Mouse (Mus musculus) urinary bladder, postnatal 4 days (tissue): ENCODE measurements around the gene Grap.

ENCODE experiments used
- DNase-seq, 2 experiments: peaks; one replicate each; pipeline ENCODE4 v3.0.0; 2021 to 2022; ENCODE audit warnings: low spot score in 2 of 2

Grap gene

DNA sequence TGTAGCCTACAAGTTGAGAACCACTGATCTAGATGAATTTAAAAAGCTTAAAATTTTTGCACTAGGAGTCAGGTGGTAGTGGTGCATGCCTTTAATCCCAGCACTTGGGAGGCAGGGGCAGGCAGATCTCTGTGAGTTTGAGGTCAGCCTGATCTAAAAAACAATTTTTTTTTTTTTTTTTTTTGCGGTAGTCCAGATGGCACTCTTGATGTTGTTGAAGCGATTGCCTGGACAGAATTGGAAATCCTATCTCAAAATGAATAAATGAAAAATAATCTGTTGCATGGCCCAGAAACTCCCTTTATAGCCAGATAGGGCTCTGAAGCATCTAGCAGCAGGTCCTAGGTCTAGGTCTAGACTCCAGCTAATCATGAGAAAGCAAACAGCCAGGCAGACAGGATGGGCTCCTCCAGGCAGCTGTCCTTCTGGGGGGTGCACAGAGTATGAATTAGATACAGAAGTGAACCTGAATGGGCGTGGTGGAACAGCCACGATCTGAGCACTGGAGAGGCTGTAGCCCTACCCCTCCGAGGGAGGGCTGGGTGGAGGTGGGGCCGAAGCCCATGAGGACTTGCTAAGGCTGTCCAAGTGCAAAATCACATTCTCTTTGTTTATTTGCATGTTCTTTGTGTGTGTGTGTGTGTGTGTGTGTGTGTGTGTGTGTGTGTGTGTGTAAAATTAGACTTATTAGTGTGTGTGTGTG is 3.2 kb downstream of the Grap start:
- no peak for DNase-seq

DNA sequence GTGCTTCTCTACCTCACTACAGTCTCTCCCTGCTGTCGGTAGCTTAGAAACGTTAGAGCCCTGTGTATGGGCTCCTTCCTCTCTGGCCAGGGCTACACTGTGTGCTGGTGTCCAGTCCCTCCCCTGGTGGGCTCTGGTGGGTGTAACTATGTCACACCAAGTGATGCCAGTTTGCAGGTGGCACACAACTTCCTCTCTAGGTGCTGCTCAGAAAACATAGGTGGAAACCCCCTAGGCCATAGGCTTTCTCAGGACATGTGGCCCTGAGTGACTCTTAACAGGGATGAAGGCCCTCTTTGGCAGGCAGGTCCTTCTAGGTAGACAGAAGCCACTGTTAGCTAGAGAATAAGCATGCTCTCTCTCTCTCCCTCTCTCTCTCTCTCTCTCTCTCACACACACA is 4.4 kb downstream of the Grap start:
- no peak for DNase-seq

DNA sequence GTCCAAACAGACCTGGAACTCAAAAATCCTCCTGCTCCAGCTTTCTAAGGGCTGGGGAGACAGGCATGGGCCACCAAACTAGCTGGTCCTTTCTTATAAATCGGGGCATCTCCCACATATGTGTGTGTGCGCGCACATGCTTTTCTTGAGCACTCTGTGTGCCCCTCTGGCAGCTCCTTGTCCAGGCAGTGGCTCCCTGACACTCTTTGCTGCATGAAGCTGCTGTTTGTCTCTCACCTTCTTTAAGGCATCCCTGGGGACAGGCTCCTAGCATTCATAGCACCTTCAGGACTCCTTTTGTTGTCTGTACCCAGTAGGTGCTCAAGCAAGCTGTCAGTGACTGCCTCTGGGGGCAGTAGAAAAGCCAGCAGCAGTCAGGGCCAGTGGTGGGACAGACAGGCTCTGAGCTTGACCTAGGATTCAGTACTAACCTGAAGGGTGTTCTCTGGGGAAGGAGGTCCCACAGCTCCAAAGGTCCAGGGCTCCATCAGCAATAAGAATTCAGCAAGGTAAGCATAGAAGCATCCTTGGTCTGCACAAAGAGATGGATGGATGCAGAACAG is 5.4 kb downstream of the Grap start:
- no peak for DNase-seq

DNA sequence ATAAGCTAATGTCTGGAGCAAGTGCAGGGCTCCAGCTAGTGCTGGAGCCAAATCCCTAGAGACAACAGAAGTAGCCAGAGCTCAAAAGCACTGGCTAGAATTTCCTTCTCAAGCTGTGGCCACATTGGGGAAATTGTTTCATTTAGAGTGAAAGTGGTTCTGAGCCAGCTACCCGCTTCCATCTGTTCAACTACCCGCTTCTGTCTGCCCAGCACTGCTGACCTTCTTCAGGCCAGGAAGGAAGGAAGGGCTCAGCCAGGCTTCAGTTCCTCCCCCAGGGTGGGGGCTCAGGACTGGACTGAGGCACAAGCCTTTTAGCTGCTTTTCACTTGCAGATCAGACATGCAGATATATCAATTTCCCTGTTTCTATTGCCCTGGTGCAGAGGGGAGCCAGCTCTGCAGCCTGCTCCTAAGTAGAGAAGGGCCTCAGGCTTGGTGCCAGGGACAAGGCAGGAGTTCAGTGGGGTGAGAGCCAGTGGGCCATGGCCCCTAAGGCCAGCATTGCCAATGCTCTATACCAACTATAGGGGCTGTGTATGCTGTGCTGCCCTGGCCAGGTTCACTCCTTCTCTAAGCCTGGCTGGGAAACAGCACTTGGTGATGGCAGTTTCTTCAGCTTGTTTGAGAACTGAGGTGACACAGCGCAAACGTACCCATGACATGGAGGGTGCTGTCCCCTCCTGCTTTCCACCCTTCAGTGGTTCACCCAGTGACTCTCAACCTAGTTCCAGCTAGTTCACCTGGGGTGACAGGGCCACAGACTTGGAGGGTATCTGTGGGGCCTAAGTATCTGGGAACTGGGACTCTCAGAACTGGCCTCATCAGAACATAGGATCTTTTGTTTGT is 6.2 kb downstream of the Grap start:
- no peak for DNase-seq

DNA sequence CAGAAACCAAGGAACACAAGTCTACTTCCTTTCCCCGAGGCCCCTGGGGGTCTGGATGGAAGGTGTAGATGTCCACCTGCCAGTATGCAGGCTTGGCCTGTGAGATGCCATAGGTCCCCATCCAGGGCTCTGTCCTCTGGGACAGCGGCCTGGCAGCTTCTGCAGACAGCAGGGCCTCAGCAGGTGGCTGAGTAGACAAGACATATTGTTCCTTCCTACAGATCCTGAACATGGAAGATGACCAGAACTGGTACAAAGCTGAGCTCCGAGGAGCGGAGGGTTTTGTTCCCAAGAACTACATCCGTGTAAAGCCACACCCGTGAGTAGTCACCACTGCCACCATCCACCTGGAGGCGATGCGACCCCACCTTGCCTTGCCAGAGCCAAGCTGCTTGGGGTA is 6.9 kb downstream of the Grap start:
- DNase-seq: no peak

DNA sequence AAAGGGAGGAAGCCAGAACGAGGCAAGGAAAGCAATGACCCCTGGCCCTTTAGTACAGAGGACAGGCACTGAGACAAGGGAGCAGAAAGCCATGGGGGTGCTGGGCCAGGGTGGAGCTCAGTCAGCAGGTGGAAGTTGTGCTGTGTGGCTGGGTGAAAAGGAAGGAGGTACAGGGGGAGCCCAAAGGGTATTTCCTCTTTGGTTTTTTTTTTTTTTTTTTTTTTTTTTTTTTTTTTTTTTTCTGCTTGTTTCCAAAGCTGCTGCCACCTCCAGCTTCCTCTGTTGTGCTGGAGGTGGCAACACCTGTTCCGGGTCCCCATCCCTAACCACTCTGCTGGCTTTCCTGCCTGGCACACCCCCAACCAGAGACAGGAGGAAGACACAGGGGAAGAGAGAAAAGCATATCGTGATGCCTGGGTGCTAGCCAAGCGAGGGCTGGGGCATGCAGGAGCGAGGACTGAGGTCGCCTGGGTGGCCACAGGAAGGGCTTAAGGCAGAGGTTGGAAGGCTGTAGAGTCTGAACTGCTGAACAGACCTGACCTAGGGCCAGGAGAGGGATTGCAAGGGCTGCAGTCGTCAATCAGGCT is 7.8 kb downstream of the Grap start:
- no peak for DNase-seq

DNA sequence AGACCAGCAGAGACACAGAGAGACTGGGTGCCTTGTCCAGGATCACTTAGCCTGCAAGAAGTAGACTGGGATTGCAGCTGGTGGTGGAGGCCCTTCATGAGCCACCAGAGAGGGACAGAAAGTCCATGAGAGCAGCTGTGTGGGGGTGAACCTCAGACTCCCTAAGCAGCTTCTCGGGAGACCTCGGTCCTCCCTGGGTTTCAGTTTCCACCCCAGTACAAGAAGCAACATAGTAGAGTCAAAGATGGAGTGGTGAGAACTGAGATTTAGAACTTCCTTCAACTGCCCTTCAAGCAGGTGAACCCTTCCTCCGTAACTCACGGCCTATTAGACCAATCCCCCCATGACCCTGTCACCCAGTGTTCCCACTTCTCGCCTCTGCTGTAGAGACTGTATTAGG is 9.1 kb downstream of the Grap start:
- DNase-seq: no peak

DNA sequence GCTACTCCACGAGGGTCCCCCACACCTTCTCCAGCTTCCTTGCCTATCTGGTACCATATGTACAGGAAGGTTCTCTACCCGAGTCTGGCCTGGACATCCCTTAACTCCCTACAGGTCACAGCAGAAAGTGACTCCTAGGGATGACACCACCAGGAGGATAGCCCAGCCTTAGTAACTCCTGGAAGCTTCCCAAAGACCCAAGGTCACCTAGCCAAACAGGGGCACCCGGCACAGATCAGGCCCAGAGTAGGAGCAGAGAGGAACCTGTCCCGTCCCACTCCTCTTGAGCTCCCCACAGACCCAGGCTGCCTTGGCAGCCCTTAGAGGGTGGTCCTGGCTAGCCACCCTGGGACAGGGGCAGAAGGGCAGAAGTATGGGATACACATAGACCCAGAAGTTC is 12.3 kb downstream of the Grap start:
- no peak for DNase-seq

DNA sequence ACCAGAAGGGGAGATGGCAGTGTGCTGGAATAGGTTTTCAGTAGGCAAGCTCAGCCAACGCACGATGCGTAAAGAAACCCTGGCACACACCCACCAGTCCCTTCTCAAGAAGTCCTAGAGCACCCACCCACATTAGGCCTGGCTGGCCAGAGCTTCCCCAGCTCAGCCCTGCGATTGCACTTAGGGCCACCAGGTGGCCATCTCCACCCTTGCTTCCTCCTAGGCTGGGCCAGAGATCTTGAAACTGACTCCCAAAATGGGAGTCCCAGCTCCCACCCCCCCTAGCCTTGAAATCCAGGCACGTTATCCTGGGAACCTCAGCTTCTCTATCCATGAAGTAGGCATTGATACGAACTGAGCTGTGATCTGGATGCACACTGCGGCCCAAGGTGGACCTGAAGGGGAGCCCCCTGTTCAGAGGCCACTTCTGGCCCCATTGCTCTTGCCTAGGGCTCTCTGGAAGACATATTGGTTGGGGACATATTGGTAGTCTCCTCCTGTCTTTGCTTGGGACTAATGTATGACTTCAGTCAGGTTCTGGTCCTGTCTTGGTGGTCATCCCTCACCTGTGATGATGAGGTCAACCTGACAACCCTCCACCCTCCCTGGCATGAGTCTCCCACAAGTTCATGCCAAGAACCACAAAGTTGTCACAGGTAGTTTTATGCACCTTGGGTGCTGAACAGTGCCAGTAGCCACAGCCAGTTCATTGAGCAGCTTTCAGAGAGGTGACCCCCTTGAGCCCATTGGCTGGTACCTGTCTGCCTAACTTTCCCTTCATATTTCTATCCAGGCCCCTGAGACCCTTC is 13.1 kb downstream of the Grap start:
- DNase-seq: peak in 1 of 2 experiments; percentile 45

DNA sequence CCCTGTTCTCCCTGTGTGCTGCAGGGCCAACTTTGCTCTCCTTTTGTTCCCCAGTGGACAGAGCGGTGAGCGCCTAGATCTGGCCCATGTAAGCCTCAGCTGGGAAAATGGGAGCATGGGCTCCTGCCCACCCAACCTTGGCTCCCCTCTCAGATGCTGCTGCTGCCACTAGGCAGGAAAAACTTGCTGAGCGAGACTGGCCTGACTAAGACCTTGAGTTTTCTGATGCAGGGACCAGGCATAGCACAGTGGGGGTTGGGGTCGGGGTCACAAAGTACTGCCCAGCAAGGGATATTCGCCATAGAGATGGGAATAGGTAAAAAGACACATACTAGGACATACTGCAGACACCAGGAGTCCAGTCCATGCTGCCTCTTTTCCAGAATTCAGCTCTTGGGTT is 14.2 kb downstream of the Grap start:
- DNase-seq: no peak

DNA sequence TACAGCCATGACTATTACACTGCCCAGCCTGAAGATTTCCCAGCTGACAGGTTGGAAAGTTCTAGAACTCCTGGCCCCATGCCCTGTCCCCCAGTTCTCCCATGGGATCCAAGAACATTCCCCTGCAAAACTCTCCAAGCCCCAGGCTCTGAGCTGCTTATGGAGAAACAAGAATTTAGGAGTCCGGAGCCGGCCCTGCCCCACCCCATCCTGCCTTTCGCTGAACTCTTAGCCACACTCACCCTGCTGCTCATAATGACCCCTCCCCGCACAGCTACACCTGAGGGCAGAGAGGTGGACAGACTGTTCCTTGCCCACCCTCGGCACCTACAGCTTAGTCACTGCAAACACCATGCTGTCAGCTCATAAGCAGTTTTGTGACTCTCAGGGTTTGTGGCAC is 14.7 kb downstream of the Grap start:
- DNase-seq: no peak

DNA sequence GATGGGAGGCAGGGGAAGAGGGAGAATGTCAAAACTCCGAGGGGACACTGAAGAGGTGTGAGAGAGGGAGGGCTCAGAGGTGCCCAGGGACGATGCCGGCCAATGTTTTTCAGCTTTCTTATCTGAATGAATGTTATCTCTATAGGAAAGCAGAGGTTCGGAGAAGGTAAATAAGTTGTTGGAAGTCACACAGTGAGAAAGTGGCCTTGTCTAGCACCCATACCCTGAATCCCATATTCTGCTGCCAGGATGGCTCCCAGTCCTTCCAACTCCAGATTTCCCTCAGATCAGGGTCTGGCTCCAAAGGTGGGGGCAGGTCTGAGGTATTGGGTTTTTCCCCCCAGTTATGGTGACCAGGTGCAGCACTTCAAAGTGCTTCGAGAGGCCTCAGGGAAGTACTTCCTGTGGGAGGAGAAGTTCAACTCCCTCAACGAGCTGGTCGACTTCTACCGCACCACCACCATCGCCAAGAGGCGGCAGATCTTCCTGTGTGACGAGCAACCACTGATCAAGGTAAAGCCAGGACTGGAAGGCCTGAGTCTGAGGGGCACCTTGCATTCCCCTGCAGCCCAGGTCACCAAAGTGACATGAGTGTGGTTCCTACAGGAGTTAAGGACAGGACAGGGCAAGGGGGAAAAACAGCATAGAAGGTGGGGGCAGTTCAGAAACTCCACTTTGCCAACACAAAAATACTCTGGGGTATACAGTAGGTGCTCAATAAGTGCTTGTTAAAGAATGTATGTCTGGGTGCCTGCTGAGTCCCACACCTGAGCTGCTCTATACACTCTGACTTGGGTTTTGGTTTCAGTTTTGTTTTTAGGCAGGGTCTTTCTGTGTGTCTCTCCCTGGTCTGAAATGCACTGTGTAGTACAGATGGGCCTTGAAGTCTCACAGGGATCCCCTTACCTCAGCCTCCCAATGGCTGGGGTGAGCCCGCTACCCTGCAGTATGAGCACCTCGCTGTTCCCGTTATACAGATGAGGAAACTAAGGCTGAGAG is 16.7 kb downstream of the Grap start:
- no peak for DNase-seq

DNA sequence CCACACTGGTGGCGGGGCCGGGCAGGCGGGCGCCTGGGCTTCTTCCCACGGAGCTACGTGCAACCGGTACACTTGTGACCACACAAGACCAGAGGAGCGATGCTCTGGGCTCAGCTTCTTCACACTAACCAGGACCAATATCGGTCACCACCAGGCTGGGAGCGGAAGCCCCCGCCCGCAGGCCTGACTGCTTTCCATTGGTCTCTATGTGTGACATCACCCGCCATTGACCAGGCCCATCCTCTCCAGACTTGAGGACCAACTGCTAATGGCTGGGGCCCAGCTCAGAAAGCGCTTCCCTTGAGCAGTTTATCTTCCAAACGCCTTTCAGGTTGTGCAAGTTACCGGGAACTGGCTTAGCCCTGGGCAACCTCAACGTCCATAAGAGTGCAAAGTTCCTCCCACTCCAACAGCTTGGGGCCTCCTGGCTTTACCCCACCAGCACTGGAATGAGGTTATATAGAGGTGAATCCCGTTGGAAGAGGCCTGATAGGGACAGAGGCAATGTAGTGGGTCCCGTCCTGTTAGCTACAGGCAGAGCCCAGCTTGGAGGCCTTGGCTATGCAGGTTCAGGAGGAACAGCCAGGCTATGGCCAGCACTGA is 18.8 kb downstream of the Grap start:
- no peak for DNase-seq

DNA sequence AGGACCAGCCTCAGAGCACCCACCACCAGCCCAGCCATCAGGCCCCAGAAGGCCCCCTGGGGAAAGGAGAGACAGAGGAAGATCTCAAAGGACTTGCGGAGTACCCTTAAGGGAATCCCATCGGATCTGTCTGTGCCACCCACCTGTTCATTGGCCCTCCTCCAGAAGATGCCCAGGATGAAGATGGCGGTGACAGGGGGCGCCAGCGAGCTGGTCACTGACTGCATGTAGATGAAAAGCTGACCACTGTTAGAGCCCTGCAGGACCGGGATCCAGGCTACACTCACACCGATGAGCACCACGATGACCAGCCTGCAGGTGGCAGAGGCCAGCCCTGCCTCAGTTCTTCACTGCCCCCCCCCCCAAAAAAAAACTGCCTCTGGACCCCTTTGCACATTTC is 20.6 kb downstream of the Grap start:
- DNase-seq: no peak

DNA sequence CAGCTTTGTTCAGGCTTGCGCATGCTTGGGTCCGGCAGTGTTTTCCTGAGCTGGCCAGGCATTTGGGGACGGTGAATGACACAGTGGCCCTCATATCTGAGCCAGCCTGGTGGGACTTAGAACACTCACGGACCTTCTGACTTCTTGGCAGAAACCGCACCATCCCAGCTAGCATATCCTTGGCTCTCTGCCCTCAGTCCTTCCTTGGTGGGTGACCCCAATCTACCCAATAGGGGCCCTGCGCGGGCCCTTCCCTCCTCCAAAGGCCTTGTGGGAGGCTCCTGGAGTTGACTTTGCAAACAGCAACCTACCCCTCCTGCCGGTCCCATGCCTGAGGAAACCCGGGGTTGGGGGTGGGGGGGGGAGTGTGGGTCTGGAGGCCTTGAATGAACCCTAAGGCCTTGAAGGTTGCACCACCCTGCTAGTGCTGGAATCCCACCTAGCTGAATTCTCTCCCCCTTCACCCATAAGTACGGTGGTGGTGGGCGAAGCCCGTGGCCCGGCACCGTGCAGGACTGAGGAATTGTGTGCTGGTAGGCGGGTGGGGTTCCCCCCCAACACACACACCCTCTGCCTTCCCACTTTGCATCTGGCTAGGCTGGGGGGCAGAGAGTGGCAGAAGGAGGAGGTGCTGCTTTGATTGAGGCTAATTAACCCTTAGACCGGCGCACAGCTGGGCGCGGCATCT is 21.2 kb downstream of the Grap start:
- DNase-seq: no peak

DNA sequence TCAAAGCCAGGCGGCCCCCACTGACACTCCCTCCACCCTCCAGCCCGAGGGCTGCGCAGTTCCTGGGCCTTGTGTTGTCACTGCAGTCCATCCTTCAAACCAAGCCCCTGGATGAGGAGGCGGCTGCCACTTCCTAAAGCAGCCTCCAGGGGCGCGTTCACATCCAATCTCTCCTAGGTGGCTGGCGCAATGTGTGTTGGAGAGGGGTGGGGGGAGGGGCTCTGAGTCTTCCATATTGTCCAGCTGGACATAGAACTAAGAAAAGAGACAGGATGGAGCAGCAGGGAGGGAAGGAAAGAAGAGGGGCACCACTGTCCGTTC is 21.7 kb downstream of the Grap start:
- no peak for DNase-seq

DNA sequence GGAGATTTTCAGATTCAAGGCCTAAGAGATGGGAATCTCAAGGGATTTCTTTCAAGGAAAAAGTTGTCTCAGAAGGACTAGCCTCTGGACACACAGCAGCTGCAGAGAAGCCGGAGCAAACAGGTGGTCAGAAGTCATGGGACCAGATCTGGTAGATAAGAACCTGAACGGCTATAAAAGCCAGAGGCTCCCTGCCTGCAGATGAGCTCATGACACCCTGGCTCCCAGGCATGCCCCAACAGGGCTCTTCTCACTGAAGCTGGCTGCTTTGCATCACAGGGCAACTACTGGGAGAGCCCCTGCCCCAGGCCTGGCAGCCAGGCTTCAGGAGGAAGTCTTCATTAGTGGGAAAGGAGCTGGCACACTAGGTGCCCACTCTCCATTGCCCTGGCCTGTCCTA is 22.3 kb downstream of the Grap start:
- DNase-seq: no peak

DNA sequence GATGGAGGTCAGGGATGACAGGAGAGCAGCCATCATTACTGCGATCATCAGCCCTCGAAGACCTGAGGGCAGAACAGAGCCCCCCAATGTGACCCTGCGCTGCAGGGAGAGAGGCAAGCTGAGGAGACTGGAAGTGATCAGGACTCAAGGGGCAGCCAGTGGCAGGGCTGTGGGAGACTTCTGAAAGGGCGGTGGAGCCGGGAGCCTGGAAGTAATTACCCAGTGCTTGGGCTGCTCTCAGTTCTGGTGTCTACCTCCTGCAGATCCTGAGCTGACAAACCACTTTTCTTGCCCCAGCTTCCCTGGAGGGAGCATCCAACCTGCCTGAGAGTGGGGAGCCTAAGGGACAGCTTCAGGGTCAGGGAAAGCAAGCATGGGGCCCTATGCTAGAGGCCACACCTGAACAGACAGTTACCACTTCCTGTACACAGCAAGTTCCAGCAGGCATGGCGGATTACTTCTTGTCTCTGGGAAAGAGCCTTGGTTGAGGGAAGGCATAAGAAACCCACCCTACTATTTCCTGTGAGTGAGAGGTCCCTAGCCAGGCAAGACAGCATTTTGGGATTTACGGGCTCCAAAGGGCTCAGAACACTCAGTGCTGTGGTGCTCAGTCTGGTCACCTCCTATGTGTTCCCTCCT is 23.3 kb downstream of the Grap start:
- no peak for DNase-seq

DNA sequence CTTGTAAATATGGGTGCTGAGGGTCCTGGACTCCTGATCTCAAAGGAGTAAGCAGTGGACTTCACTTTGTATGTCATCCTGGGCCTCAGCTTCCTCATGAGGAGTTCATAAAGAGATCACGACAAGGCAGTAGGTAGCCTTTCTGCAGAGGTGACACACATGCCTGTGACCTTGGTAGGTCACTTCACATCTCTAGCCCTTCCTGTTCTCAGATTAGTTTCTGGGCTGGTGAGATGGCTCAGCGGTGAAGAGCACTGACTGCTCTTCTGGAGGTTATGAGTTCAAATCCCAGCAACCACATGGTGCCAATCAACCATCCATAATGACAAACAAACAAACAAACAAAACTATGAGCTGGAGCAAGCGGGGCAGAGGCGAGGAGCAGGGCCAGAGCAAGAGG is 24.6 kb downstream of the Grap start:
- DNase-seq: no peak
